Mouse (Mus musculus) midbrain, embryonic 14.5 days (tissue): ENCODE measurements at regions not wholly inside any gene's neighbourhood (a gene's known extent, or its start where the extent isn't known, plus 50 kb on each side); places are given as distances from the start of the nearest gene placed in this dataset.

ENCODE experiments used
- ATAC-seq: fragments of 200-750 bp; cut with Nextera tagmentation; 2 replicates; pipeline ENCODE4 v1.8.0; 2017; ENCODE audit warnings: moderate number of reproducible peaks, moderate library complexity; ENCODE audit not compliant: low FRiP score, low TSS enrichment
- DNase-seq: peaks from one replicate; pipeline ENCODE4 v3.0.0-alpha.2; 2015
- H3K27ac ChIP-seq: fragments of 300-500 bp; sonication (generic); replicated peaks from 2 replicates; pipeline ENCODE4 v1.5.1; 2014; ENCODE audit warnings: mild to moderate bottlenecking, low read depth, low read length, moderate library complexity
- H3K27me3 ChIP-seq: fragments of 300-500 bp; sonication (generic); 2 replicates; pipeline ENCODE4 v1.6.1; 2014; ENCODE audit warnings: low read length, control low read depth, mixed read lengths; ENCODE audit not compliant: control insufficient read depth, insufficient read depth
- H3K36me3 ChIP-seq: fragments of 300-500 bp; sonication (generic); 2 replicates; pipeline ENCODE4 v1.6.1; 2014; ENCODE audit warnings: low read length, control low read depth; ENCODE audit not compliant: control insufficient read depth, insufficient read depth
- H3K4me1 ChIP-seq: fragments of 300-500 bp; sonication (generic); 2 replicates; pipeline ENCODE4 v1.6.1; 2014; ENCODE audit warnings: mild to moderate bottlenecking, antibody characterized with exemption, low read length, control low read depth; ENCODE audit not compliant: control insufficient read depth, insufficient read depth
- H3K4me2 ChIP-seq: fragments of 300-500 bp; sonication (generic); 2 replicates; pipeline ENCODE4 v1.6.1; 2014; ENCODE audit warnings: mild to moderate bottlenecking, low read length, moderate library complexity
- H3K4me3 ChIP-seq: fragments of 300-500 bp; sonication (generic); replicated peaks from 2 replicates; pipeline ENCODE4 v1.5.1; 2014; ENCODE audit warnings: low read depth, low read length
- H3K9ac ChIP-seq: fragments of 300-500 bp; sonication (generic); replicated peaks from 2 replicates; pipeline ENCODE4 v1.6.1; 2014; ENCODE audit warnings: mild to moderate bottlenecking, low read length, moderate library complexity
- H3K9me3 ChIP-seq: fragments of 300-500 bp; sonication (generic); 2 replicates; pipeline ENCODE4 v1.6.1; 2016; ENCODE audit warnings: low read length, control low read depth, mixed read lengths; ENCODE audit not compliant: control insufficient read depth
- WGBS: fragments of 180-500 bp; shearing (Covaris S2); extraction: QIAGEN DNeasy Blood & Tissue Kit; methylation state at CpG from one replicate; pipeline ENCODE4 v1.1.7; 2014; 5-methylcytosine and 5-hydroxymethylcytosine counted together

DNA sequence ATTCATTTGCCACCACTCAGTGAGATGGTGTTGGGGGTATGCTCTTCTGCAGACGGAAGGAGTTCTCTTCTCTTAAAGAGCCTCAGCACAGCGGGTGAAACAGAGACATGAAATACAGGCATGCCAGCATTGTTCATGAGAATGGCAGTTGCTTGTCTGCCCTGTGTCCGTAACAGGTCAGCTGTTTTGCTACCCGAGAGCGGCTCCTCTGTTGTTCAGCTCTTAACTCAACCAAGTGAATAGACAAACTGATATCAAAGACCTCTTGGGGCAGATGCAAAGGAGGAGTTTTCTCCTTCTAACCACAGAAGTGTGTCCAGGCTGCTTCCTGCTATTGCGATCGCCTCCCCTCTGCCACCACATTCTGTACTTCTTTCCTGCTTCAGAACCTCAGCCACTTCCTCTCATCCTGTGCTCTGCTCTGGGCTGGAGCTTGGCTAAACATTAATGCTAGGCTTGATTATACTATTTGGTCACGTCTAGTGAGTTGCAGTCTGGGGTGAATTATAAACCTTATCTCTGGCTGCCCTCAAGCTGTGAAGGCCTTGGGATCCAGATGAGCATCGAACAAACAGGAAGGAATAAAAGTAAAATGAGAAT is 133.1 kb upstream of the Gm3448 start:
- no peak overlapping the region for H3K27ac ChIP-seq
- ATAC-seq (no peak), DNase-seq (no peak)
- H3K9ac ChIP-seq: no peak overlapping the region
- H3K4me1 ChIP-seq: peaks cover 3% of the 10 kb centered on the region; the same call in 1 of the 2 replicates
- no peak overlapping the region for H3K4me3 ChIP-seq
- H3K9me3 ChIP-seq: no peaks in the 10 kb centered on the region
- H3K27me3 ChIP-seq: no peaks in the 10 kb centered on the region
- no peaks in the 10 kb centered on the region for H3K36me3 ChIP-seq
- H3K4me2 ChIP-seq: no peak overlapping the region
- 59% methylated on average over 9 of the region's 9 CpGs for WGBS

- Histone ChIP-seq H3K36me3 (no peaks in the 10 kb centered on the region), H3K4me2 (no peak overlapping the region), H3K9ac (no peak overlapping the region), H3K4me1 (no peaks in the 10 kb centered on the region), H3K9me3 (no peaks in the 10 kb centered on the region), H3K27ac (no peak overlapping the region), H3K27me3 (no peaks in the 10 kb centered on the region), H3K4me3 (no peak overlapping the region)
- ATAC-seq (no peak), DNase-seq (no peak)
- 88% methylated on average over 3 of the region's 3 CpGs for WGBS
These were observed 126.6 kb upstream of the Gm3448 start for GRCm38 (mm10) chr17:15167927-15168326.

DNA sequence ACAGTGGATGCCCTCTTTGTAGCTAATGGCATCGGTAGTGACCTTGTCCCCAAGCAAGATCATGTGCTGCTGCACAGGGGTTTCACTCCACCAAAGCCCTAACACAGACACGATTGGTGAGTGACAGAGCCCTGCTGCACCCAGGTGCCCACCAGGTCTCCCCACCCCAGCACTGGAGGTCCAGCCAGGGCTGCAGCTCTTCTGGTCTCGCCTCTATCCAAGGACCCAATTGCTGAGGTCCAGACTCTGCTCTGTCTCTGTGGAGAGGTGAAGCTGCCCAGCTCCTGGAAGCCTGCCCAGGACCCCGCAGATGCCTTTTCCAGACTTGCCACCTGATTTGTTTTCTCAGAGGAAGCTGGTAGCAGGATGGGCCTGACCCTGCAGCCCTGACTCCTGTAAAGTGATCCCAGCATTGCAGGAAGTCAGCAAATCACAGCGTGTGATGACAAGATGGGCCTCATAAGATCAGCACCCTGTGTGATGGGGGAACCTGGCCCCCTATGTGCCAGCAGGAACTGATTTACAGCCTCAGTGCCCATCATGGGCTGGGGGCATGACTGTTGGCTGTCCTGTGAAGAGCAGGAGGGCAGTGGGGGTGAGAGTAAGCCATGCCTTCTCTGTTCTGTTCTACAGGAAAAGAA is 116.5 kb upstream of the Gm3448 start:
- DNase-seq: no peak
- Histone ChIP-seq H3K9me3 (no peaks in the 10 kb centered on the region), H3K4me3 (no peak overlapping the region), H3K4me2 (no peak overlapping the region), H3K9ac (no peak overlapping the region), H3K36me3 (no peaks in the 10 kb centered on the region), H3K4me1 (no peaks in the 10 kb centered on the region), H3K27me3 (no peaks in the 10 kb centered on the region), H3K27ac (no peak overlapping the region)
- 83% methylated on average over 5 of the region's 5 CpGs for WGBS
- ATAC-seq: no peak

DNA sequence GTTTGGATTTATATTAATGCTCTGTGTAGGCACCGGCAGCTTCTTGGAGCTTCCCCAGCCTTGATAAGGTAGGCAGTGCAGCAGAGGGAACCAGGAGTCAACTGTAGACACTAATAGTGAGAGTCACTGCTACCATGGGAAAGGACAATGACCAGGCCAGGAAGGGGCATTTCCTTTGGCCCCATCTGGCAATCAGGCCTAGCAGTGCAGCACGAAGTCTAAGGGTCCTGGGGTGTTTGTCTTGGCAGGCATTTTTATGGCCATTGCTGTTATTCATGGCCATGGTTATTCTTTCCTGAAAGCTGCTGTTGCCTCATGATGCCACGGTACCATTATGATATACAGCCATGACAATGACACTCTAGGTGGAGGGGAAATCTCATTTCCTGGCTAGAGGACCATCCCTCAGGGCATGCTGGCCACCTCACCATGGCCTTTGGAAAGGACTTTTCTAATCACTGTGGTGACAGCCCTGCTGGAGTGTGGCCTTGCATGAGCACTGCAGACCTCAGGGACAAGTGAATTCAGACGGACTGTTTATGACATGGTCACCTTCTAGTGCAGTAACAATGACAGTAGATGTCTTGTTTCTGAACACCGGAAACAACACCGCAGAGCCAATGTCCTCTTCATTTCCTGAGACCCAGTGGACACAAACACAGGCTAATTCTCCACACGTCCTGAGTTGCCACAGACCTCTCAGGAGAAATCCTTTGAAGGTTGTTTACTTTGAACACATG is 111.8 kb upstream of the Gm3448 start:
- no peaks in the 10 kb centered on the region for H3K4me1 ChIP-seq
- H3K9me3 ChIP-seq: no peaks in the 10 kb centered on the region
- 90% methylated on average over 7 of the region's 7 CpGs for WGBS
- DNase-seq: no peak
- no peak overlapping the region for H3K27ac ChIP-seq
- H3K4me2 ChIP-seq: no peak overlapping the region
- no peaks in the 10 kb centered on the region for H3K36me3 ChIP-seq
- ATAC-seq: no peak
- H3K4me3 ChIP-seq: no peak overlapping the region
- no peaks in the 10 kb centered on the region for H3K27me3 ChIP-seq
- H3K9ac ChIP-seq: no peak overlapping the region

- no peaks in the 10 kb centered on the region for H3K36me3 ChIP-seq
- no peak overlapping the region for H3K4me2 ChIP-seq
- H3K27me3 ChIP-seq: no peaks in the 10 kb centered on the region
- no peak overlapping the region for H3K4me3 ChIP-seq
- H3K4me1 ChIP-seq: no peaks in the 10 kb centered on the region
- no peak overlapping the region for H3K27ac ChIP-seq
- WGBS: 82% methylated on average over 7 of the region's 7 CpGs
- H3K9ac ChIP-seq: no peak overlapping the region
- H3K9me3 ChIP-seq: no peaks in the 10 kb centered on the region
- ATAC-seq: no peak
- DNase-seq: no peak
These were observed 111.1 kb upstream of the Gm3448 start for GRCm38 (mm10) chr17:15152477-15152876.

GRCm38 (mm10) chr17:15151695-15152094 is 110.4 kb upstream of the Gm3448 start:
- no peak for ATAC-seq
- 86% methylated on average over 3 of the region's 3 CpGs for WGBS

GRCm38 (mm10) chr17:15146607-15147006 is 105.3 kb upstream of the Gm3448 start:
- no peak overlapping the region for H3K27ac ChIP-seq
- no peaks in the 10 kb centered on the region for H3K4me1 ChIP-seq
- H3K9me3 ChIP-seq: no peaks in the 10 kb centered on the region
- no peak overlapping the region for H3K4me2 ChIP-seq
- H3K27me3 ChIP-seq: no peaks in the 10 kb centered on the region
- DNase-seq (no peak), ATAC-seq (no peak)
- H3K4me3 ChIP-seq: no peak overlapping the region
- H3K36me3 ChIP-seq: no peaks in the 10 kb centered on the region
- 68% methylated on average over 7 of the region's 7 CpGs for WGBS
- no peak overlapping the region for H3K9ac ChIP-seq

More at GRCm38 (mm10) chr17:15151695-15152094, 110.4 kb upstream of the Gm3448 start:
- H3K9me3 ChIP-seq: no peaks in the 10 kb centered on the region
- no peaks in the 10 kb centered on the region for H3K27me3 ChIP-seq
- no peak overlapping the region for H3K27ac ChIP-seq
- H3K36me3 ChIP-seq: no peaks in the 10 kb centered on the region
- no peak overlapping the region for H3K9ac ChIP-seq
- H3K4me1 ChIP-seq: no peaks in the 10 kb centered on the region
- DNase-seq: no peak
- no peak overlapping the region for H3K4me2 ChIP-seq
- no peak overlapping the region for H3K4me3 ChIP-seq

DNA sequence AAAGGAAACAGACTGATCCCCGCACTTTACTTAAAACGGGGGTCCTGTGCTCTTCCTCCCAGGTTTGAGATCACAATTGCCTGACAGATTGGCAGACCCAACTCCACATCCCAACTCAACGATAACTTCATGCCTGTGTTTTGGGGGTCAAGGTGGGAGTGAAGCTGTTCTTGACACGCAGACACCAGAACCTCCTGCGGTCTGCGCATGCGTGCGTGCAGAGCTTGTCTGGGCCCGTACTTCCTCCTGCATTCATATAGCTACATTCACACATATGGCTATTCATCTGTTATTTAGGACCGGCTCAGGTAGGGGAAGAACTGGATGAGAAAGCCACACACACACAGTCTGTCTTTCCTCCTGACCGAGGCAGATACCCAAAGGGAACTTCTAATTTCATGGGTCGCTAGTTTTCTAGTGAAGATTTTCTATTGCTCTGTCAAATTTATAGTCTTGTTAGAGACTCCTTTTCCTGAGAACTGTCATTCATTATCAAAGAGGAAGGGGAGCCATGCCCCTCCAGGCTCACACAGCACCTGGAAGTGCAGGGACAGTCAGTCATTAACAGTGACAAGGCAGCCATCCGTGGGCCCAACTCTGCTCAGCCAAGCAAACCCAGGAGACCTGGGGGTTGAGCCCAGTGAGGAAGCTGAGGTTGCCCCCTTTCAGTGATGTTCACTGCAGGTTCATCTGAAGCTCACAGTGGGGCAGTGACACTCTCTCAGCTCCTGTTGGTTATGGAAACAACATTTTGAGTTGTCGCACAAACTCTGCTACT is 104.0 kb upstream of the Gm3448 start:
- Histone ChIP-seq H3K9ac (no peak overlapping the region), H3K4me3 (no peak overlapping the region), H3K36me3 (no peaks in the 10 kb centered on the region), H3K9me3 (no peaks in the 10 kb centered on the region), H3K4me2 (no peak overlapping the region), H3K27ac (no peak overlapping the region), H3K4me1 (no peaks in the 10 kb centered on the region), H3K27me3 (no peaks in the 10 kb centered on the region)
- ATAC-seq (no peak), DNase-seq (no peak)
- WGBS: 78% methylated on average over 14 of the region's 14 CpGs
